Comparison of ENCODE assay signal across 19 mouse cellular contexts in the genomic region with DNA sequence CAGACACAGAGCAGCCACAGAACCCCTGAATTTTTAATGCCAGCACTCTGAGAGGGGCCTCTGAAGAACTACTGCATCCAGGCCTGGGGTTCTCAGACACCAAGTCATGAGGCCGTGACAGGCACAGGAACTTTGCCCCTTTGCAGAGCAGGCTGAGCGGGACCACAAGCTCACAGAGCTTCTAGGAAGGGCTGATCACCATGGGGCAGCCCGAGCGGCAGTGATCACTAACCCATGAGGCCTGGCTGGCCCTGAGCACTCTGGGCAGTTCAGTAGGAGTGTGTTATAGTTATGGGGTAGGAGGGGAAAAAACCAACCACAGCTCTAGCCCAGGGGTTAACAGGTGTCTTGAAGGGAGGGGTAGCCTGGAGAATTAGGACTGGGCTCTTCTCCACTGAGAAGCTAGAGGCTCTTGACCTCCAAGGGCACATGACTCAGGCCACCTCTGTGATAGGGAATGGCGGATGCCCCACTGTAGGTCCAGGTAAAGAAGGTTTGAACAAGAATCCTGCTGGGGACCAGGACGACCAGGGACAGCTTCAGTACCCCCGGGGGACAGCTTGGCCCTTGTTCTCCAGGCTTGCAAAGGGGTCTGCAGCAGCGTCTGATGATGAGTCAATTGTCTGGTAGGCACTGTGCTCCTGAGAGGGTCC. TPM values are rescaled to one million over a fixed set of nuclear protein-coding genes. Genes with fewer than 3 reads are reported as not detected.
"Had no signal": no experiment of that assay in that cellular context is flagged by ENCODE, and none has a peak within 500 bp of the region (broad histone marks: within the 10 kb centered on the region; RNA-seq: fewer than 3 reads in every experiment).

No protein-coding gene starts in this region.

- H3K4me3 ChIP-seq: intestine, embryonic 15.5 days; left cerebral cortex, adult 2 months; liver, embryonic 13.5 days; midbrain, embryonic 12.5 days; midbrain, embryonic 15.5 days; neural tube, embryonic 12.5 days; neural tube, embryonic 15.5 days; stomach, embryonic 15.5 days had no signal

- H3K9ac ChIP-seq: intestine, embryonic 15.5 days; liver, embryonic 13.5 days; lung, embryonic 14.5 days; midbrain, embryonic 12.5 days; midbrain, embryonic 15.5 days; neural tube, embryonic 12.5 days; neural tube, embryonic 15.5 days; stomach, embryonic 15.5 days had no signal

- H3K27ac ChIP-seq: intestine, embryonic 15.5 days; kidney, postnatal 0 days; left cerebral cortex, adult 2 months; liver, embryonic 13.5 days; macrophage; midbrain, embryonic 12.5 days; midbrain, embryonic 15.5 days; neural tube, embryonic 12.5 days; neural tube, embryonic 15.5 days; stomach, embryonic 15.5 days had no signal

- H3K9me3 ChIP-seq: intestine, embryonic 15.5 days; liver, embryonic 13.5 days; midbrain, embryonic 12.5 days; midbrain, embryonic 15.5 days; neural tube, embryonic 12.5 days; neural tube, embryonic 15.5 days; stomach, embryonic 15.5 days had no signal

- H3K4me2 ChIP-seq: intestine, embryonic 15.5 days; liver, embryonic 13.5 days; lung, embryonic 14.5 days; midbrain, embryonic 12.5 days; midbrain, embryonic 15.5 days; neural tube, embryonic 12.5 days; neural tube, embryonic 15.5 days; stomach, embryonic 15.5 days had no signal

- H3K36me3 ChIP-seq: midbrain, embryonic 15.5 days; neural tube, embryonic 15.5 days had no signal

- ATAC-seq: intestine, embryonic 15.5 days; lung, postnatal 0 days; midbrain, embryonic 15.5 days had no signal

- H3K27me3 ChIP-seq: intestine, embryonic 15.5 days; liver, embryonic 13.5 days; midbrain, embryonic 12.5 days; midbrain, embryonic 15.5 days; neural tube, embryonic 12.5 days; neural tube, embryonic 15.5 days; stomach, embryonic 15.5 days had no signal

- DNase-seq: layer of hippocampus, postnatal 36 days; liver, embryonic 13.5 days; lung, embryonic 14.5 days; right cerebral cortex, adult 18-20 months; right cerebral cortex, postnatal 14 days; spleen, adult 18-20 months; thymus, postnatal 25 days had no signal

RNA-seq across cellular contexts. Expression of gene Draxin, which starts 50.4 kb away (rescaled TPM):
- polyA plus RNA-seq: liver, adult 2 months; lung, embryonic 14.5 days; macrophage; thymus, postnatal 0 days had no signal
